Mouse (Mus musculus): ENCODE results near the gene Selenov.

Selenov gene

DNA sequence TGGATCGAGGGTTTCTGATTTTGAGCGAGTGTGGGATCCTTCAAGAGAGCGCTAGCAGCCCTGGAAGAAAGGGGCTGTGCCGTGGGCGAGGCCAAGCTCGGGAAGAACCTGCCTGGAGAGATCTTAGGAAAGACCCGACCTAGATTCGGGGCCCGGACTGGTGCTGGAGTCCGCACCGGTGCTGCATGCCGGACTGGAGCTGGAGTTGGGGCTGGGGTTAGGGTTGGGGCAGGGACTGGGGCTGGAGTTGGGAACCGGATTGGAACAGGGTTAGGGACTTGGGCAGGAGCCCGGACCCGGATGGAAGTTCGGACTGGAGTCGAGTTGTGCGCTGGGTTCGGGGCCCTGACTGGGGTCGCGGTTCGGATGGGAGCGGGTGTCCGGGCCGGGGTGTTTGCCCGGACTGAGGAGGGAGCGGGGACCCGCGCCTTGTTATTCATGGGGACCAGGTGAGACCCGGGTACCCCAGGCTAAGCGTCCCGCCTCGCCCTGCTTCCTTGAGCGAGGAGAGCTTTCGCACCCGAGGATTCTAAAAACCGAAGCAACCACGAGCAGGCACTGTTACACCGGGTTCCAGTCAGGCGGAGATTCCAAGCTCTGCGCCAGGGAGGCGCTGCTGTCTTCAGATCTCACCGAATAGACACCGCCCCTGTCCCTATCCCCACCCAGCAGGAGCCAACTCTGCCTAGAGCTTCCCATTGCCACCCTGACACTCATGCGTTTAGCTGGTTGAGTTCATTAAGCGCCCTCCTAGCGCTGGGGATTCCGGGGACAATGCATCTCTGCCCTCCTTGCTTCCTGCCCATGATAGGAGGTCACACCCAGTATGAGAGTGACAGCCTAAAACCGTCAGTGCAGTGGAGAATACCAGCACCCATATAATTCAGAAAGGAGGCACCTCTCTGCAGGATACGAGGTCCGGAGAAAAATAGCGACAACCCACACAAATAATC, at the start of gene Selenov:
Selenov (minus strand) TSS at position 549 of the 953 bp plus-strand sequence.
- DNase-seq (ENCODE audit: low spot score in 2 of 2): peak; percentile 44 to 60

DNA sequence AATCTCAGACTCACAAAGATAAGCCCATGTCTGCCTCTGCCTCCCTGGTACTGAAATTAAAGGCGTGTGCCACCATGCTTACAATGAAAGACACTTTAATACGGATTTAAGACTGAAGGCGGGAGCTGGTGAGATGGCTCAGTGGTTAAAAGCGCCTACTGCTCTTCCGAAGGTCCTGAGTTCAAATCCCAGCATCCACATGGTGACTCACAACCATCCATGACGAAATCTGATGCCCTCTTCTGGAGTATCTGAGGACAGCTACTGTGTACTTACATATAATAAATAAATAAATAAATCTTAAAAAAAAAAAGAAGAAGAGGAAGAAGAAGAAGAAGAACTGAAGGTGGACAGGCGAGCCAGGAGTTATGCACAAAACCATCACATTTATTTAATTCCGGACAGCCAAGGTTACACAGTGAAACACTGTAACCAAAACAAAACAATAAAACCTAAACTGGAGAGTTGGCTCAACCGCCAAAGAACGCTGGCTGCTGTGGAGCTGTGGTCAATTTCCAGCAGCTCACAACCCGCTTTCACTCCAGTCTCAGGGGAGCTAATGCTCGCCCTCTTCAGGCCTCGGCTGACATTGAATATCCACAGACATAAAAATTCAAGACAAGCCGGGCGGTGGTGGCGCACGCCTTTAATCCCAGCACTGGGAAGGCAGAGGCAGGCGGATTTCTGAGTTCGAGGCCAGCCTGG, 48.4 kb upstream of the Selenov start:
- peak in 1 of 2 experiments; percentile 32 for DNase-seq (ENCODE audit: low spot score in 2 of 2)

DNA sequence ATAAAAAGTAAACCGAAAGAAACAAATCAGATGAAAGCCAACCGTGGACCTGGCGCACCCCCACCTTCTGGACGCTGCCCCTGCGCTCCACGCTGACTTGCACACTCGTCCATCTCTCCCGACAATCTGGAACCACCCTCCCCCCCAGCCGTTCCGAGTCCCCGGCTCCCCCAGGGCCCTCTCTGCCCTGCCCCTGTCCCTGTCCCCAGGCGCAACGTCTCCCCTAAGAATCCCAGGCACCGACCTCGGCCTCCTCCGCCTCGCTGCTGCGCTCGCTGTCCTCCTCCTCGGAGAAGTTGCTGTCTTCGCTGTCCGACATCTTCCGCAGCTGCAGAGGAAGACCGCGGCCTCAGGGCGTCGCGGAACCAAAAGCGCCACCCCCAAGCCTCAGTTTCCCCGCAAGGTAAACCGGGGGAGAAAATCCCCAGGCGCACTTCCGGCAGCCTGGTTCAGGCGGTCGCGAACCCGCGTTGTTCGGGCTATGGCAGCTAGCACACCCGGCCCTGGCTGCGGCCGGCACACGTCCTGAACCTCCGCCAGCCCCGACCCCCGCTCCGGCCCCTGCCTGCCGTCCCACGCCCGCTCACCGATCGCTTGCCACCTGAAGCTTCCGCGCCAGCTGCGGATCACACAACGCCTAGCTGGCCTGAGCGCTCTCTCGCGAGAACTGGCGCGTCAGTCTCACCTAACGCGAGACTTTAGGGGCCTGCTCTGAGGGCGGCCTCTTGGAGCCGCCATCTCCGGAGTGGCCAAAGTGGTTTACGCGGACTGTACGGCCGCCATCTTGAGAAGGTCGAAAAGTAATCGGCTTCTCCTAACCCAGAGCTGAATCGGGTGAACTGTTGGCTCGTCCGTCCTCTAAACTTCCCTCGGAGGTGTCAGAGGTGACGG, 47.4 kb upstream of the Selenov start, which contains the start of gene Supt5:
Supt5 (minus strand) TSS at position 639 of the 891 bp plus-strand sequence.
- DNase-seq (ENCODE audit: low spot score in 2 of 2): peak; percentile 97

DNA sequence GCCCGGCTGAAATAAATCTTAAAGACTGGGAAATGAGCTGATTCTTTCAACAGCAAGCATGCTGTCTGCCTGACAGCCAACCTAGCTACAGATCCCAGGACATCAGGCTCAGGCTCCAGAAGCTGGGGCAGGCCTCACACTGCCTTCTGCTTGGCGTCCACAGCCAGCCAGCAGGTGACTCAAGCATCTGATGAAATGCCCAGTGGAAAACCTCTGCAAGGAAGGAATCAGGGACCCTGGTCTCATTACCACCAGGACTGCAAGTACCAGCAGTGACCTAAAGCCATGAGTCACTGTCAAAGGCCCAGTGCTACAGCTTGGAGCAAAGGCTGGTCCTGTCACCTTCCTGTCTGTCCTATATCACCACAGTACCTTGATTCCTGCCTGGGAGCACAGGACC, 44.5 kb upstream of the Selenov start:
- DNase-seq (ENCODE audit: low spot score in 2 of 2): no peak

DNA sequence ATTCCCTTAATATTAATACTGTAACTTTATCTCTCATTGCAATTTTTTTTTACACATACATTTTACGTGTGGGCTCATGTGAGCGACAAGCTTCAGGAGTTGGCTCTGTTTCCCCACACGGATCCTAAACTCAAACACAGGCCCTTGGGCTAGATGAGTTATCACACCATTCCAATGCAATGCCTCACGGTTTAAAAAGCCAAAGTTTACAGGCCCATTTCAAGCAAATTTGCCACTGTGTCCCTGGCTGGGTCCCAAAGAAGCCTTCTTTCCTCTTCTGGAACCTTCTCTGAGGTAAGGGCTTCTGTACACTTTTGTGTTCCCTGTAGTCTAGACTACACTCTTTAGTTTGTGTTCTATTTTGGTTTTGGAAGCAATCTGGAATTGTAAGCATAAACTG, 43.5 kb upstream of the Selenov start:
- no peak for DNase-seq (ENCODE audit: low spot score in 2 of 2)

DNA sequence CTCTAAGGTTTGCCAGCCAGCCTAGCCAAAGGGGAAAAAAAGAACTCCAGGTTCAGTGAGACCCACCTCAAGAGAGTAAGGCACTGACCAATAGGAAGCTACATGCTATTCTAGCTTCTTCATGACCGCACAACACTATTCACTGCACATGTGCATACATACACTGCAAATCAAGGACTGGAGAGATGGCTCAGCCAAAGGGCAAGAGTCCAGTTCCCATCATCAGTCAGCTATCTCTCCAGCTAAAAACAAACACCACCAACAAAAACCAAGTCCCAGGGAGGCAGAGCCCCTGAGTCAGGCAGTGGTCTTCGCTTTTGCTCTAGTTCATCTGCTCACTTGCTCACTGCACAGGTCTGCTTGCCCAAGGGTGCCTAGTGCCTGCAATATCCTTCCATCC, 37.3 kb upstream of the Selenov start:
- DNase-seq (ENCODE audit: low spot score in 2 of 2): no peak

DNA sequence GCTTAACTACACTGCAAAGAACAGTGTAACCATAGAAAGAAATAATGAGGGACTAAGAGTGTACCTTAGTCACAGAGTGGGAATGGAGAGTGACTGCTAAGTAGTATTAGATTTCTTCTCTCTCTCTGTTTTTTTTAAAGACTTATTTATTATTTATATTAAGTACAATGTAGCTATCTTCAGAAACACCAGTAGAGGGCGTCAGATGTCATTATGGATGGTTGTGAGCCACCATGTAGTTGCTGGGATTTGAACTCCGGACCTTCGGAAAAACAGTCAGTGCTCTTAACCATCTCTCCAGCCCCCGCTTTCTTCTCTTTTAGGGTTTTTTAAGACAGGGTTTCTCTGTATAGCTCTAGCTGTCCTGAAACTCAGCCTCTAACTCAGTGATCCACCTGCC, 35.5 kb upstream of the Selenov start:
- DNase-seq (ENCODE audit: low spot score in 2 of 2): no peak

DNA sequence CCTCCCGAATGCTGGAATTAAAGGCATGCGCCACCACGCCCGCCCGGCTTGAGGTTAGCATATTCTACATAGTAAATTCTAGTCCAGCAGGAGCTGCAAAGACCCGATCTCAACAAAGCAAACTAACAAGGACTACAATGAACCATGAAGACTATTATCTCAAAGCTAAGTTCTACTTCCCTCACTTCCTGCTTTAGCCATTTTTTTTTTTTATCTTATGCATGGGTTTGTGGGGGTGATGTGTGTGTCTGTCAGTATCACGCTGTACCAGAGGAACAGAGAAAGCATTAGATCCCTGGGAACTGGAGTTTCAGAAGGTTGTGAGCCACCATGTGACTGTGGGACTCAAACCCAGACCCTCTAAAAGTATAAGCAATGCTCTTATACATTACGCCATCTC, 34.3 kb upstream of the Selenov start:
- no peak for DNase-seq (ENCODE audit: low spot score in 2 of 2)

DNA sequence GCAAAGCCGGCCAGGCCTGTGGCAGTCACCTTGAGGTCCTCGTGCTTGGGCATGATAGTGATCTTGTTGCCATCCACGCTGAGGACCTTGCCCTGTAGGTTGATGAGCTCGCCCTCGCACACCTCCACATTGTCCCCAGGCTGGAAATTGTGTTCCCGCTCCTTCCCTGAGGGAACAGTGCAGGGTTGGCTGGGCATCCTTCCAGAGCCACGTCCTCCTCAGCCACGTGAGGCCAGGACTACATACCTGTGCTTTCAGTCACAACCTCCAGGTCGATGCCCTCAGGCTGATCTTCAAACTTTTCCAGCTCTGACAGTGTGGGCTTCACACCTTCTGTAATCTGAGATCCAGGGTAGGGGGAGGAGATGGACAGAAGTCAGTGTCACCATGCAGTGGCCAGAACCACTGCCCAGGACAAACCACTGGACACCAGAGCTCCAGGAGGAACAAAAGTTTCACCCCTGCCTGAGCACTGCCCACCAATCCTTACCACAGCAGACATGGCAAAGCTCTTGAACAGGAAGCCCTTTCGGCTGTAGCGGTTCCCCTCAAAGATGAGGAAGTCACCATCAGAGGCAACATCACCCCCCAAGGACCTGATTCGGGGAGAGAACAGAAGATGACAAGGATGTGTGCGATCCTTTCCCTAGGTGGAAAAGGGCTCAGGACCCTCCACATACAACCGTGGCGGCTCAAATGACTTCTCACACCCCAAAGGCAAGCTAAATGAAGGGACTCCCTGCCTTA, 31.2 kb upstream of the Selenov start:
- DNase-seq (ENCODE audit: low spot score in 2 of 2): no peak

DNA sequence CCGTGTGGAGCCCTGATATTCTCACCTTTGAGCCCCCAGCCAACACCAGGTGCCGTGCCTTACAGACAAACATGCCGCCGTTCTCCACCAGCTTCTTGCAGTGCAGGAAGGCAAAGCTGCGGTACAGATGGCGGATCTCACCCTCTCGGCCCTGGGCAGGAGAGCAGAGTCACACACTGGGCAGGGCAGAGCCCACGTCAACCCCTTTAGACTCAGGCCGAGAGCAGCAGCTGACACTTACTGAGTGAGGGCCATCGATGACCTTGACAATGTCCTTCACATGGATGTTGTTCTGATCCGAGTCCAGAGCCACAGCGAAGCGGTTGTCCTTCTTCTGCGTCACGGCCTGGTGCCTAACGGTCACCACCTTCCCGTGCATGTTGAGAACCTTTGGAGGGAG, 27.7 kb upstream of the Selenov start:
- DNase-seq (ENCODE audit: low spot score in 2 of 2): no peak

DNA sequence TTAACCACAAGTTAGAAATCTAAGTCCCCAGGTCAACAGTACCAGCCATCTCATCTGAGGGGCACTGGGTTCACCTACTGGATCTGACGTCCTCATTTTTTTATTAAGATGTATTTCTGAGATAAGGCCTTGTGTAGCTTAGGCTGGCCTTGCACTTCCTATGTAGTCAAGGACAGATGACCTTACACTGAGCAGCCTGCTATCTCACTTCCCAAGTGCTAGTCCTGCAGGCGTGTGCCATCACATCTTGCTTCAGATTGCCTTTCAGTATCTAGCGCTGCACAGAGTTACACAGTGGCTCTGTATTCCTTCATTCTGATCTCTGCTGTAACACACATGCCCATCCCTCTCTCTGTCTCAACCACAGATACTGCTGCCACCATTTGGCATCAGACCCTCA, 27.1 kb upstream of the Selenov start:
- DNase-seq (ENCODE audit: low spot score in 2 of 2): no peak

DNA sequence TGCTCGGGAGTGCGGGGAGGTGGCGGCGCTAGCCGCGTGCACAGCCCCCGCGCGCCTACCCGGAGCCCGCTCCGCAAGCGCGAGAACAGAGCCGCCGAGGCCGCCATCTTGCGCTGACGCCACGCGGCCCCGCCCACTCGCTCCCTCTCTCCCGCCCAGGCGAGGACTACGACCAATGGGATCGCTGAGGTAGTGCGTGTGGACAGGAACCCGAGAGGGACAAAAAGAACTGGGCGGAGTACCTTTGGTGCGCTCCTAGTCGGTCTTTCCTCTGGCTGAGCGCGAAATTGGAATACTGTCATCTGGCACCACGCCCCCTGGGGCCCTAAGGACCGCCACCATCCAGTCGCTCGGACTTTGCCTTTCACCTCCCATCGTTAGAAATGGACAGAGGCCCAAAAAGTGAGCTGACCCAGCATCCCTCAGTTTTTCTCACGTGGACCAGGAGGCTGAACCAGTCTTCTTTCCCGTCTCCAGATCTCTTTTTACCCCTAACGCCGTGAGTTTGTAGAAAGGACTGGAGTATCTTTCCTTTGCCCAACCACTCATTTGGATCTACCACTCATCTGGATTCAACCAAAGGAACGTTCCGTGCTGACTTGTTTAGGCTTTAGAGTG, 21.0 kb upstream of the Selenov start, which contains the start of gene Timm50:
Timm50 (minus strand) TSS at position 147 of the 618 bp plus-strand sequence.
- DNase-seq (ENCODE audit: low spot score in 2 of 2): peak; percentile 99 to 100

DNA sequence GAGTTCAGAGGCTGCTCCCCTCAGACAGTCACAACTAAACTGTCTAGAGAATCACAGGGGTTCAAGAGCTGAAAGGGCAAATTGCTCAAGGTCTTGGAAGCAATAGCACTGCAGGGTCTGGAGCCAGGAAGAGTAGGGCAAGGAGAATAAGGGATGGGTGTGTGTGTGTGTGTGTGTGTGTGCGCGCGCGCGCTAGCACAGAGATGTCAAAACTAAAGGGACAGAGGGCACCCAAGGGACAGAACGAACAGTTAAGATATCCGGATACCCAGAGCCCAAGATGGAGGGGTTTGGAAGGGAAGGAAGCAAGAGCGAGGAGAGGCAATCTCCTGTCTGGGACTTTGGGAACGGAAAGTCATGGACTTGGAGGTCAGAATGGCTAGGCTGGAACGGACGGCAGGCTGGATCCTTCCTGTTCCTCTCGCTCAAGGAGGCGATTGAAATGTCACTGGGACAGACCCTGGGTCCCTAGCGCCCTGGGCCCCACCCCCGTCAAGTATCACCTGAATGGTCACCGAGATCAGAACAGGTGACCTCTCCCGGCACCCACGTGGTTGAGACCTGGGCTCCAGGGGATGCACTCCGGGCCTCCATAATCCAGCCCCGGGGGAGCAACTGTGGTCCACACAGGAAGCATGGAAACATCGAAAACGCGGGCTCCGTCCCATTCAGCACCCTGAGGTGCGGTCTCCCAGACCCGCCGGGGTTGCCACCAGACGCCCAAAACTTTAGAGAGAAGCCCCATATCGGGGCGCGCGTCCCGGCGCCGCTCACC, 20.4 kb upstream of the Selenov start:
- no peak for DNase-seq (ENCODE audit: low spot score in 2 of 2)

DNA sequence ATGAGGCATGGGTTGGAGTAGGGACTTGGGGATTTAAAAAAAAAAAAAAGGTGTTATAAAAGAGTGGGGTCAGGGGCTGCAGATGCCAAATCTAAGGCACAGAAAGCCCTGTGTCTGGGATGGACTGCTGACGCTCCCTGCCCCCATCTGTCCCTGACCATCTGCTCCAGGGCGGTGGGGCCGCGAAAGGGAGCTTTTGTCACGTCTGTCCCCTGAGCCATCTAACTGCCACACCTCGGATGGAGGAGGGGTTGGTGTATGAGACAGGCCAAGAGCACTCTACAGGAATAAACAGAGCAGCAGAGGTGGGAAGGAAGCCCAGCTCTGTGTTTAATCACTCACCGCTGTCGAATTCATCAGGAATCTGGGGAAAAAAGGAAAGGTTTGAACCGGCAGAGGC, 18.8 kb upstream of the Selenov start:
- no peak for DNase-seq (ENCODE audit: low spot score in 2 of 2)

DNA sequence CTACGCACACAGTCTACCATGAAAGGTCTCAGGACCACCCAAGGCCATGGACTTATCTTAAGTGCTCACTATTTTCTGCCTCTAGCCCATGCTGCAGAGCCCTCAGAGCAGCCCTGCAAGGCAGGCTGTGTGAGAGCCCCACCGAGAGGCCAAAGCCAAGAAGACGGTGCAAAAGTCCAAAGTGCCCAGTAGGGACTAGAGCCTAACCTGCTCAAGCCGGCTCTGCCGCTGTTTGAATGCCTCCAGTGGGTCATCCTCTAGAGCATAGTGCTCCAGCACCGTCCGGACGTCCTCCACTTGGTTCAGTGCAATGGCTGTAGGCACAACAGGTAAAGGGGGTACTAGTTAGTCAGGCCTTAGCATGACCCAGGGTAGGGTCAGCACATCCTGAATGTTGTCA, 15.2 kb upstream of the Selenov start:
- no peak for DNase-seq (ENCODE audit: low spot score in 2 of 2)

DNA sequence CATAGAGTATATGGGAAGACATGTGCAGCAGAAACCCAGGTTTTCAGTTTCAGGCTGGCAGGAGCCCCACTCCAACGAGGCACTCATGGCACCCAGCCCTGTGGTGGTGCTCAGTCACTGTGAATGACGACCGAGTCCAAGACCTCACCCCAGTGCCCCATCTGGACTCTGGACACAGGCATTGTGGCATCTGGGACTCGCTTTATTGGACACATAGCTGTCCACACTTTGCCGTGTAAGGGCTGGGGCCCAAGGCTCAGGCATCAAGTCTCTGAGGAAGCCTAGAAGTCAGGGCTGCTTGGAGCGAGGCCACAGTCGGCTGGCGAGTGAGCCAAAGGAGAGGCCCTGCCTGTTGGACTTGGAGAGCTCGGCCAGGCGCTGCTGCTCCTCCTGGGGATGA, 14.7 kb upstream of the Selenov start:
- DNase-seq (ENCODE audit: low spot score in 2 of 2): no peak

DNA sequence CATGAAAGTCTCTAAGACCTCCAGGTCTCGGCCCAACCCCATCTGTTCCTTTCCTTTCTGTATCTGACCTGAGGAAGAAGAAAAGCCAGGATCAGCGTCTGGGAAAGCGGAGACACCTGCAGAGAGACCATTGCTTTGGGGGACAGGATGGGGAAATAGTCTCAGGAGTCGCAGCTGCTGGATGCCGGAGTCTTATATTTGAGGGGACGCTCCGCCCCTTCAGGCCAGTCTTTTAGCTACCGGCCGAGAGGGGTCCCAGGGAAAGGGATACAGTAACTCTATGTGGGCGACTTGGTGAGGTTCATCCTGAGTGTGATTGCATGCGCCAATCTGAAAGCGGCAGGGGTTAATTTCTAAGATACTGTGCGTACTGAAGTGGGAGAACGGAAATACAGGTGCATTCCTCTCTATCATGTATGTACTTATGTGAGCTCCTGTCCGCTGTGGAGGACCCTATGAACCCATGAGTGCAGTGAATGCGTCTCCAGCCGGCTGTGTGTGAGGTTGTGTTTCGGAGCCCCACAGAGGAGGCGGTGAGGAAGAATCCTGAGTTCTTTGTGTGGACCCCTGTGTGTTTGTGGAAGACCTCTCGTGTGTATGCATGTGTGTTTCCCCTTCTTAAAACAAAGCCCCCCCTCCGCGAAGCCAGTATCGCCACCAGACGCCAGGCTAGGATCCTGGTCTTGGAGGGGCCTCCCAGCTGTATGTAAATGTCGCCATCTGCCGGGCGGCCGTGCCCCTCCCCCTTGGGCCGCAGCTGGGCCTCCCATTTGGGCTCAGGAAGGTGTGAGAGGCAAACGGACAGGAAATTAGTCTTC, 10.8 kb upstream of the Selenov start, which contains the start of gene Dll3:
Dll3 (minus strand) TSS at position 623 of the 818 bp plus-strand sequence.
- peak; percentile 33 to 34 for DNase-seq (ENCODE audit: low spot score in 2 of 2)

DNA sequence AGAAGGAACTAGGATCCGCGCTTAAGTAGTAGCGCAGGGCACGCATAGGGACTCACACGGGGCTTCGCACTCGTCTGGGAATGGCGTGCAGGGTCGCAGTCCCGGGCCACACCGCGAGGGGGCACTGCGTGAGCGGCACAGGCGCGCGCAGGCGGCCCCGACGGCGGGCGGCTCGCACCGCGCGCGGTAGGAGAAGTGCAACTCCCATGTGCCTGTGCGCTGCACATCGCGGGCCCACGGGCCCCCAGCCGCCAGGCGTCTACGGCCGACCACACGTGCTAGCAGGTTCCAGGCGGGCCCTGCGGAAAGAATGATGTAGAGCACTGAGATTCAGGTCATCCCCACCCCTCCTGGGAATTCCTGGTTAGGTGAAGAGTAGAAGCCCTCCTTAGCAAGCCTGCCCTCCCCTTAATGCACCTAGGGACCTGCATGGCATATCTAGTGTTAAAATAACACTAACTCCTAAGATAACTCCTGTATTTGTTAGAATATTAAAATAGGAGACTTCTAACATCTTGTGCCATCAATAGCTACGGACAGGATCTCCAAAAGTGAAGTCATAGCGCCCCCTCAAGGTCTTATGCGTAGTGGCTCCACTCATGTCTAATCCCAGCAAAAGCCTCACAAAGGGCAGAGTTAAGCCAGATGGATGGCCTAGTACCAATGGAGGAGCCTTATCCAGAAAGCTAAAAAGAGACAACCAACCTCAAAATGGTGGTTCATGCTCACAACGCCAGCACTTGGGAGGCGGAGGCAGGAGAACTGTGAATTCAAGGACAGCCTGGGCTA, 8.0 kb upstream of the Selenov start:
- DNase-seq (ENCODE audit: low spot score in 2 of 2): peak; percentile 44 to 50

All from right cerebral cortex, adult 2 months (tissue).